Mouse (Mus musculus): ENCODE data around the gene Cebpa.

Cebpa gene

DNA sequence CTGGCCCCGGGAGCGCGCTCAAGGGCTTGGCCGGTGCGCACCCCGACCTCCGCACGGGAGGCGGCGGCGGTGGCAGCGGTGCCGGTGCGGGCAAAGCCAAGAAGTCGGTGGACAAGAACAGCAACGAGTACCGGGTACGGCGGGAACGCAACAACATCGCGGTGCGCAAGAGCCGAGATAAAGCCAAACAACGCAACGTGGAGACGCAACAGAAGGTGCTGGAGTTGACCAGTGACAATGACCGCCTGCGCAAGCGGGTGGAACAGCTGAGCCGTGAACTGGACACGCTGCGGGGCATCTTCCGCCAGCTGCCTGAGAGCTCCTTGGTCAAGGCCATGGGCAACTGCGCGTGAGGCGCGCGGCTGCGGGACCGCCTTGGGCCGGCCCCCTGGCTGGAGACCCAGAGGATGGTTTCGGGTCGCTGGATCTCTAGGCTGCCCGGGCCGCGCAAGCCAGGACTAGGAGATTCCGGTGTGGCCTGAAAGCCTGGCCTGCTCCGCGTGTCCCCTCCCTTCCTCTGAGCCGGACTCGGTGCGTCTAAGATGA is 1.1 kb downstream of the Cebpa start:
- peak; percentile 47 for DNase-seq (ENCODE audit: low spot score)

DNA sequence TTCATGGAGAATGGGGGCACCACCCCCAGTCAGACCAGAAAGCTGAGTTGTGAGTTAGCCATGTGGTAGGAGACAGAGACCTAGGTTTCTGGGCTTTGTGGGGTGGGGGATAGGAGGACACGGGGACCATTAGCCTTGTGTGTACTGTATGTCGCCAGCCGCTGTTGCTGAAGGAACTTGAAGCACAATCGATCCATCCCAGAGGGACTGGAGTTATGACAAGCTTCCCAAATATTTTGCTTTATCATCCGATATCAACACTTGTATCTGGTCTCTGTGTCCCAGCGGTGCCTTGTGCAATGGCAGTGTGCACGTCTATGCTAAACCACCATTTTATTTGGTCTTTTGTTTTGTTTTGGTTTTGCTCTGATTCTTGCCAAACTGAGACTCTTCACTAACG is 2.1 kb downstream of the Cebpa start:
- DNase-seq (ENCODE audit: low spot score): no peak

DNA sequence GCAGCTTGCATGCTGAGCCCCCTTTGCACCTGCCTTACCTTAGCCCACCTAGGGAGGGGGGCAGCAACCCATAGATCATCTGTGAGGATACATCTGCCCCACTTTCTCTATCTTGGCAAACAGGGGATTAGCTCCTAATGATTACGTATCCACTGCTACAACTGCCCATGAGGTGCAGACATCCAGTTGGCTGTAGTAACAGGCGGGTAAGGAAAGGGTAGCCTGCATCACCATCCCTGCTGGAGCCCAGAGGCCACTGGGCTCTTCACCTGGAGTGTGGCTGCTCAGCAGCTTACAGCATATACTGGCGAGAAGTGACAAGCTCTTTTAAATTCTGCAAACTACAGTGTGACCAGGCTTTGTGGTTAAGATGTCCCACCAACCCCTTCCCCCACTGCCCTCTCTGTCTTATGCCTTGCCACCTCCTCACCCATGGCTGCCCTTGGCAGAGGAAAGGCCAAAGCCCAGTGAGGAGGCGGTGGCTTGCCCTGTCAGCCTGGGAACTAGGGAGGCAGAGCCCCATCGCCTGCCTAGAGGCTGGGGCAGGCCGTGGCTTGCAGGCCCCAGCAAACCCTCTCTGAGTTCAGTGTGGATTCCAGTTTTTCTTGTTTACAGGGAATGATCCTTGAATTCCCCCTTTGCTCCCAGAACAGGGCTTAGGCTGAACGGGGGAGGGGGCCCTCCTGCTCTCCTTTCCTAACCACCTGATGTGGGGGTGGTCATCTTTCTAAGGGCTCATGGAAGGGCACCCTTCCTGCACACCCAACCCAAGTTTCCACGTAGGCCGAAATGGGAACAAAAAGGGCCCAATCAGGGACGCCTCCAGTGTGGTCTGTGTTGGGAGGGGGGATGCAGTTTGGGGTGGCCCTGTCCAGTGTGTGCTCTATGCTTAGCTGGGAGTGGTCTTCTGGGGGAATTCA is 3.6 kb downstream of the Cebpa start:
- DNase-seq (ENCODE audit: low spot score): no peak

DNA sequence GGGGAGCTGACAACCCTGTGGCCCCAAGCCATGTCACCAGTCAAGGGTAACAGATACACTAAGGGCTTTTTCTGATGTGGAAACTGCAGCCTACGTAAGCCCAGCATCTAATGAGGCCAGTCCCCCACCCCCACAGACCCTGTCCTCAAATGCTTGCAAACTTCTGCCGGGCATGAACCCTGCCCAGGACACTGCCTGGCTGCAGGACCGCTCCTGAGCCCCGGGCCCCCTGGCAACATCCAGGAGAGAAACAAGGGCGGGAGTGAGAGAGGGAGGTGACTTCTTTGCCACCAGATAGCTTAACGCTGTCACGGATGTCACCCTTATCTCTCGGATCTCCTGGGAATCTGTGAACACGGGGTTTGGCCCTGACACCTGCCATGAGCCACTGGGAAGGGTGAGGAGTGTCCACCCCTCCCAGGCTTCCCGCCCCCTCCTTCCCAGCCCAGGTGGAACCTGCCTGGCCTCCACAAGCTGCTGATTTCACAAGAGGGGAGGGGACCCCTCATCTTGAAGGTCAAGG is 4.4 kb downstream of the Cebpa start:
- DNase-seq (ENCODE audit: low spot score): no peak

DNA sequence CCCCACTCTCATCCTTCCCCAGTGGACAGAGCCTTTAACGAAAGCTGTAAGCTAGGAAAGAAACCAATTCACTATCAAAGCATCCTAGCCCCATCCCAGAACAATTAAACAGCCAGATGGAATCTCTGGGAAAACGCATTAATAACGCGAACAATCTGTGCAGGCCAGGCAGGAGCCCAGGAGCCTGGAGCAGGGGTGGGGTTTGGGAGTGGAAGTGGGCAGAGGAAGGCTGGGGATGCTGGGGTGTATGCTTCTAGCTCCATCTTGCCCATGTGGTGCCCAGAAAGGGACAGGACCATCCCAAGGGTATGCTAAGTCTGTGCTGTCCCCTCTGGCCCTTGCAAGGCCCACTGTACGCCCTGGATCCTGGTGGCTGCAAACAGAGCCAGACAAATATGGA is 5.1 kb downstream of the Cebpa start:
- DNase-seq (ENCODE audit: low spot score): no peak

DNA sequence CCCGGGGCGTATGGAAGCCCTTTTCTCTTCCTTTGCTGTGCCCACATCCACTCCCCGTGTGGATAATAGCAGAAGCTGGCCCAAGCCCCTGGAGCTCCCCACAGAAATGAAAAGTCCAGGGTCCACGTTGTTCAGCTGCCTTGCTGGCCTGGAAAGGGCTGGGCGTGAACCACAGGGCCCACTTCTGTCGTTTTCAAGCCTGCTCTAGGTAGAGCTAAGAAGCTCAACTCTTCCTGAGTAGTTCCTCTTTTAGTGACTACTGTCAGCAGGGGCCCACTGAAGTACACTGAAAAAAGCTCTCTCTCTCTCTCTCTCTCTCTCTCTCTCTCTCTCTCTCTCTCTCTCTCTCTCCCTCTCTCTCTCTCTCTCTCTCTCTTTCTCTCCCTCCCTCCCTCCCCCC is 5.7 kb downstream of the Cebpa start:
- no peak for DNase-seq (ENCODE audit: low spot score)

DNA sequence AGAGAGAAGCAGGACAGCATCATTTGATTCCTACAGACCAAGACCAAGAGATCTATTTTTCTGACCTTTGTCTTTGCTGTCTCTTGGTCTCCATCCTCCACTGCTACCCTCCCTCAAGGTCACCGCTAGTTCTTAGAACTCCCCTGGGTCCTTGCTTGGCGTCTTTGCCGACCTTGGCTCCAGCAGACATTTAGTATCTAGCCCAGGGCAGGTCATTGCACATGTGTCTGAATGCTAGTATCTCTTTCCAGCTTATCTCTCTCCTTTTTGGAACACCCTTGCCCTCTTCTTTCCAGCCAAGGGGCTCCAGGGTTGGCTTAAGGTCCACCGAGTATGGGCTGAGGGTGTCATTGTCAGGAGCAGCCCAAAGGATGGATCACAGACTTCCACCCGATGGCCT is 6.9 kb downstream of the Cebpa start:
- no peak for DNase-seq (ENCODE audit: low spot score)

DNA sequence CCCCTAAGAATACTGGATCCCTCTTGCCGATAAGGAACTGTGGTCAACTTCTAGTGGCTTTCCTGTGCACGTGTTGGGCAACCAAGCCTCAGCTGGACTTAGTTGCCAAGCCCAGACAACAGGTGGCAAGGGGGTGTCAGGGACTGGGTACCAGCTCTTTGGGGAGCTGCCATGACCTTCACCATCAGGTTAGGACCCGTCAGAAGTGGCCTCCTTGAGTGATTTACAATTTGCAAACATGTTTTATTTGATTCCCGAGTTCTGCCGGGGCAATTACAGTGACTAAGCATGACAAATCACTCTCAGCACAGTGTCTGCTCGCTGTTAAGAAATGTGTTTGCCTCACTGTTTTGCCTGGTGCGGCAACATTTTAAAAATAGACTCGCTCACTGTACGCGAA is 7.9 kb downstream of the Cebpa start:
- no peak for DNase-seq (ENCODE audit: low spot score)

DNA sequence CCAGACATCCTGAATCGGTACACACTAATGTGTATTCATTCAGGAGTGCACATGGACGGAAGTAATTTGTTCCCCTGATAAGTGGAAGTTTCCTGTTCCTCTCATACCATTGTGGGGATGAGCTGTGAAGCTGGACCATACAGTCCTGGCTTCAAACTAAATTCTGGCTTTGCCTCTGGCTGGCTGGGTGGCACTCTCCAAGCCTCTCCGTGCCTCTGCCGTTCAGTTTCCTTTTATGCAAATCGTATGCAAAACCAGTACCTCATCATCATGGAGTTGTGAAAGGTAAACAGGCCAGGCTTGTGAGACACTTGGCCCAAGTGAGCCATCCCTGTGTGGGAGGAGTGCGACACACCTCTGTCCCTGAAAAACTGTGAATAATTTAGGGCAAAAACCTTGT is 8.6 kb downstream of the Cebpa start:
- no peak for DNase-seq (ENCODE audit: low spot score)

DNA sequence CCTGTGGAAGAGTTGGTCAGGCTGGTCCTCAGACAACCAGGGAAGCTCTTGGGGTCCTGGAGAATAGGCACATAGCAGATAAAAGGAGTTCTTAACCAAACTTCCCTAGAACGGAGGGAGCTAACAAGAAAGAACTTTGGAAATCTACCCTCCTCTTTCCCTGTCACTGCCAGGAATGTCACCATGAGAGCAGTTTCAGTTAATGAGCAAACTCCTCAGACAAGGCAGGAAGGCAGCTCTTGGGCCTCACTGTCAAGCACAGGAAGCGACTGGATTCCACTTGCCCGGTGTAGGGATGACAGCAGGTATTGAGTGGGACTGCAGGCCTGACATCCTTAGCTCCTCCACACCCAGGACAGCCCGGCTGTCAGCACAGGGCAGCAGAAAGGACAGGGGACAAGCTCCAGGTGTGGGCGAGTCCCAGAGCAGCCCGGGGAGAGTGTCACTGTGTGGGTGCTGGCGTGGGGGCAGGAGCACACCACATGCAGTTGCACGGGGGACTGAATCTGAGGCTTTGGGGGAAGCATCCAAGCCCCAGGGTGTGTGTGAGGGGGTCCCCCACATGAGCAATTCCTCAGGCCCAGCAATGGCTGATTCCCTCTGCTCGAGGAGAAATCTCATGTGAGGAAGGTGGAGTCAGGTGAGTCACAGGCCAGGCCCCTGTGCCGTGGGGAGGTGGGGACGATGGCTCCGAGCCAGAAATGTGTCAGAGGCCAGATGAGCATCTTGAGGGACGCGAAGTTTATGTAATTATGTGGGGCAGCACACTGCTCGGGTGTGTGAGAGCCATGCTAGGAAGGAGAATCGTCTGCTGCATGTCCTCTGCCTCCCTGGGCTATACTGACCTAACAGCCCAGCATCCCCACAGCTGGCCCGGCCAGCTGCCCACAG is 9.8 kb downstream of the Cebpa start:
- no peak for DNase-seq (ENCODE audit: low spot score)

DNA sequence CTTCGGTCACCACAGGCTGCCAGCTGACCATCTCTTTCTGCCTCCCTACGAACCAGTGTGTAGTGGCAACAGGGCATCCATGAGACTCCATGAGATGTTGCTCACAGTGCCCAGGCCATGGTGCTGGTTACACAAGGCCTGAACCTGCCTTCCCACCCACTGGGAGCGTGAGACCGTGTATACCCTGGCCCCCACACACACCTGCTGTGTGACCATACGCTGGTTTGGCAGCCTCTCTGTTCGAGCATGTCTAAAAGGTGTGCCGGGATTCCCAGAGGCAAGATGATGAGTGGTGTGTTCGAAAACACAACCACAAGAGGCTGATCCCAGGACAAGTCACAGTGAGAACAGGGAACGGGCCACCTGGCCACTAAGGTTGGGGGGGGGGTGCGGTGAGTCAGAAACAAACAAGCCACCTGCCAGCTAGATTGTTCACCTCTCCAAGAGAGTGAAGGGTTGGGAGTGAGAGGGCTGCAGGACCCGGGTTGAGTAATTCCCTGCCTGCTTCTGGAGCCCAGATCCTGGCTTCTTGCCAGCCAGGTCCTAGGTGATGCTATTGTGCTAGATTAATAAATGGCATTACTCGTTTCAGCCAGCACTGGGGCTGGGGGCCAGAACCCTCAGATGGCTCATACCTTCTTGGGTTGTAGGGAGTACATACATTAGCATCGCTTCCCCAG is 11.1 kb downstream of the Cebpa start:
- DNase-seq (ENCODE audit: low spot score): no peak

DNA sequence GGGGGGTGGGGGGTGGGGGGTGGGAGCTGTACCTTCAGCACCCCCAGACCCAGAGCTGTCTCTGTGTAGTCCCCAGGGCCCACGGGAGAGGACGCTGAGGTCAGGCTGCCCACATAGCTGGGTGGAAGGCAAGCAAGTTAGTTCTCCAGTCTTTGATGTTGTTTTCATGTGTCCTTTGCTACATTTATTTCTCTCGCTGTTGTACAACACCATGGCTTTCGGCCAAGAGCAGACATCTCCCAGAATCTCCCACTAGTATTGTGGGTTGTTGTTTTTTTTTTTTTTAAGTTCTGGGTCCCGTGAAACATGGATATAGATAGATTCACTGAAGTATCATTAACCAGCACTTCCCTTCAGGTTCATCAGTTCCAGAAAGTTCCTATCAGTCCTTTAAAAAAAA is 11.8 kb downstream of the Cebpa start:
- no peak for DNase-seq (ENCODE audit: low spot score)

DNA sequence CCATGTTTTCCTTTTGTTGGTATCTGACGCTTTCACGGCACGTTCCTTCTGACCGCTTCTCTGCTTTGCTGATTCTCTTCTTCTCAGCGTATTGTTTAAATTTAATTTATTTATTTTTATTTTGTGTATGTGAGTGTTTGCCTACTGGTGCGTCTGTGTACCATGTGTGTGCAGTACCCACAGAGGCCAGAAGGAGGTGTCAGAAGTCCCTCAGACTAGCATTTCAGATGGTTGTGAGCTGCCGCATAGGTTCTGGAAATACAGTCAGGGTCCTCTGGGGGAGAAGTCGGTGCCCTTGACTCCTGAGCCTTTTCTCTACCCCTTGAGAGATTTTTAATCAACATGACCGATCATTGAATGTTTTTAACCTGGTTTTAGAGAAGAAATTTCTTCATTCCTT is 12.5 kb downstream of the Cebpa start:
- no peak for DNase-seq (ENCODE audit: low spot score)

DNA sequence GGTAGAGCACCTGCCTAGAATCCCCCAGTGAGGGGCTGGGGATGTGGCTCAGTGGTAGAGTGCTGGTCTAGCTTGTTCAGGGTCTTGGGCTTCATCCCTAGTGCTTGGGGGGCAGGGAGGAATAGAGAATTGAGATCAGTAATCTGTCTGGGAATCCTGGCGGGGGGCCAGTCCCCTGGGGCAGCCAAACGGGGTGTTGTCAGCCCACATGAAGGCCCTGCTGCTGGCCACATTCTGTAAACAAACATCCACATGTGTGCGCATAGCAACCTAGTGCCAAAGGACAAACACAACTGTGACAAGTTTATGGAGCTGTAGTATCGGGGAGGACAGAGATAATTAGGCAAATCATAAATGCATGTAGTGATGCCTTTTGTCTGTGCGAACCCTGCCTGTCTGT is 15.5 kb downstream of the Cebpa start:
- no peak for DNase-seq (ENCODE audit: low spot score)

DNA sequence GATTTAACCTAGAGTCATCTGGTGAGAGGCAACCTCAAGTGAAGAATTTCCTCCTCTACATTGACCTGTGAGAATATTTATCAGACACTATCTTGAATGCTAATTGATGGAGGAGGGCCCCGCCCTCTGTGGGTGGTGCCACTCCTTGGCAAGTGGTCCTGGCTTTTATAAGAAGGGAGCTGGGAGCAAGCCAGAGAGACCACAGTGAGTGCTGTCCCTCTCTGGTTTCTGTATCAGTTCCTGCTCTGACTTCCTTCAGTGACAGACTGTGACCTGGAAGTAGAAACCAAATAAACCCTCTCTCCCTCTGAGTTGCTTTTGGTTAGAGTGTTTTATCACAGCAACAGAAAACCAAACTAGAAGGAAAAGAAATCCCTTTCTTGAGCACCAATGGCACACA is 18.4 kb downstream of the Cebpa start:
- DNase-seq (ENCODE audit: low spot score): no peak

DNA sequence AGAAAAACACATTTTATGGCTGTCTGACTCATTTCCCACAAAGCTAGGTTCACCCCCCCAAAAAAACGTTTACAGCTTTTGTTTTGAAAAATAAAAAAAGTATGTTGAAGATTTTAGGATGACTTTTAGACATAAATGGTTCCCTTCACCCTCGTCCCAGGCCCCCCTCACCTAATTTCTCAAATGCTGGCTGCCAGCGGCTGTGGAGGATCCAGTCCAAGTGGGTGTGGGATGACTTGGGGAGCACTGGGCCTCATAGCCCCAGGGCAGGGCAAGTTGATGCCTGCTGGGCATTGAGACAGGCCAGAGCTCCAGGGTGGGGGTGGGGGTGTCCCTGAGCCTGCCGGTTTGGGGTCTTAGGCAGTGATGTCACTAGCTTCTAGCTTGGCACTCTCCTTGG is 19.4 kb downstream of the Cebpa start:
- DNase-seq (ENCODE audit: low spot score): no peak

DNA sequence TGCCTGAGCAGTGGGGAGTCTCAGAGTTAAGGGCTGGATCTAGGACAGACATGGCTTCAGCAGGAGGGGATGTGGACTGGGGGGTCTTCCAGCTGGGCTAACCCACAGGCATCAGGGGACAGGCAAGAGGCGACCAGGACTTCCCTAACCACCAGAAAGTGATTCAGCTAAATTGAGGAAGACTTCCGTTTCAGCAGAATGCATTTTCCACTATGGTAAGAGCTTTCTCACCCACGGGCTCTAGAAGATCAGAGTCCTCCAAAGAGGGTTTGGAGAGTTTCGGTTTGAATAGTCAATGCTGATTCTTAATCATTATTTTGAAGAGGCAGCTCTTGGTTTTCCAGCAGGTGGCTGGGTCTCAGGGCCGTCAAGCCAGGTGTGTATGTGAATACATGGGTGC is 20.8 kb downstream of the Cebpa start:
- no peak for DNase-seq (ENCODE audit: low spot score)

DNA sequence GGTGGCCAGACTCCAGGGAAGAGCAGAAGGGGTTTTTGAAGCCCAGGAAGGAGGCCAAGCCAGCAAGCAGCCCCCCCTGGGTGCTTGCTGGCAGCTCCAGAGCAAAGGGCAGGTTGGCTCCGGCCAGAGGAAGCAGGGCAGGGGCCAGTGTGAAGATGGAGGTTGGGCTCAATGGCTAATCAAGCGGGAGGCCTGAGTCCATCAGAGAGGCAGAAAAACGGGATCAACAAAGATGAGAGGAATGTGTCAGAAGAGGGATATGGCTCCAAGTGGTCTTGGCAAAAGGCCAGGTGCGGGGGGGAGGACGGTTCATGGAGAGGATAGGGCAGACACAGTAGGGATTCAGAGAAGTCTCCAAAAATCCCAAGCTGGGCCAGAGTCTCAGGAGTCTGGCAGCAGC is 22.4 kb downstream of the Cebpa start:
- no peak for DNase-seq (ENCODE audit: low spot score)

DNA sequence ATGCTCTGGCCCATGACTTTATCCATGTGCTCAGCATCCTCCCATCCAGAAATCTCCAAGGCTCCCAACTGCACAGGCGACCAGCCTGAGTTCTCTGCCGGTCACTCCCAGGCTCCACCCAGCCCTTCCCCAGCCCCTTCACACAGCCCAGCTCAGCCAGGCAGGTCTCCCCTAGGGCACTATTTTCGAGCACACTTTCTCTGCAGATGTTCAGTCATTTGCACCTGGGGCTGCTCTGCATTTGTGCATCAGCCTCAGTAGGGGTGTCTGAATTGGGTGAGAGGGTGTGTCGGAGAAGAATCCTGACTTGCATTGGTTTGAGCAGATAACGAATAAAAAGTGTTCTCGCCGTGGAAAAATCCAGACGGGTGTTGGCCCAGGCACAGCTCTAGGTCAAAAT is 23.4 kb downstream of the Cebpa start:
- DNase-seq (ENCODE audit: low spot score): no peak

DNA sequence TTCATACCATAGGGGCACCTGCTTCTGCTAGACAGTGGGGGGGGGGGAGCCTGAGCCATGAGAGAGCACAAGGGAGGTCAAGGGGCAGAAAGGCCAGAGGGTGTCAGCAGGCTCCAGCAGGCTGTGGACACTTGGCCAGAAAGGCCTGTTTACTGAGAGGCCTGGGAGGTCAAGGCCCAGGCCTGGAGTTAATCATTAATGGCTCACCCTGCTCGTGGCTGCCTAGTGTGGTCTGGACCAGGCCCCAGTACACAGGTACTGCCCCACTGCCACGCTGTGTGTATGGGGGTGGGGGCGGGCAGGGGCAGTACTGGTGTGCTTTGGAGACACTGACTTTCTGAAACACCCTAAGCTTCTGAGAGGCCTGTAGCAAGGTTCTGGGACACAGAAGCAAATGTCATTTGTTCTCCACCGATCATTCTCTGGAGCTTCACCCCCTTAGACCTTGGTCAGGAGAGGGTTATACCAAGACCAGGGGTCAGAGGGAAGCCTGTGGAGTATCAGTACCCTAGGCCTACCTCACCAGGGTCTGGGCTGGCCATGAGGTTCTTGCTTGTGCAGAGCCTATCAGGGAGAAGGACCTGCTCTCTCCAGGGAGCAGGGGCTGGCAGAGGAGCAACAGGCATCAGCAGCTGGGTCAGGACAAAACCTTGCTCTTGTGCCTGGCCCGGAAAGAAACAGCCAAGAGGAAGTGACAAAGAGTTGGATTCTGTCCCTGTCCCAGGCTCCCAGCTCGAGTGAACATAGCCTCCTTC is 24.9 kb downstream of the Cebpa start:
- DNase-seq (ENCODE audit: low spot score): no peak

DNA sequence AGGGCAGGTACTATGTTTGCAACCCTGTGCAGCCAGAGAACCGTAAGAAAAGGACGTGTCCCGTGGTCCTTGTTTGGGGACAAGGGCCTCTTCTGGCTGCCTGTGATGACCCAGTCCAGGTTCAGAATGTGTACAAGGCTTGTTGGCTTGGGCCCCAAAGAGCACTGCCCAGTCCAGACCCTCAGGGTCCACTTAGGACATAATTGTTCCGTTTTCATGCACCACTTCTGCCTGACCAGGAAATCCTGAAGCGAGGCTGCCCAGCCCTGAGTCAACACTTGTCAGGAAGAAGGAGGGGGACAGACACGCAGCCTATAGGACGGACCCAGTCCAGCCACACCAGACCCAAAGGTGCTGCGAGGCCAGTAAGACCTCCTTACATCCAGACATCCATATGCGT is 26.0 kb downstream of the Cebpa start:
- no peak for DNase-seq (ENCODE audit: low spot score)
